Mouse (Mus musculus) liver, postnatal 0 days (tissue): Measurements from ENCODE around the gene Olfr1133.

Experiments
- CTCF ChIP-seq: sonication (generic); IDR thresholded peaks from 2 replicates; pipeline ENCODE4 v1.5.1; 2016; ENCODE audit warnings: antibody characterized with exemption, low read depth
- EP300 ChIP-seq: IDR thresholded peaks from 2 replicates; pipeline ENCODE4 v1.6.1; 2016; ENCODE audit warnings: antibody characterized with exemption, low read depth, mild to moderate bottlenecking

DNA sequence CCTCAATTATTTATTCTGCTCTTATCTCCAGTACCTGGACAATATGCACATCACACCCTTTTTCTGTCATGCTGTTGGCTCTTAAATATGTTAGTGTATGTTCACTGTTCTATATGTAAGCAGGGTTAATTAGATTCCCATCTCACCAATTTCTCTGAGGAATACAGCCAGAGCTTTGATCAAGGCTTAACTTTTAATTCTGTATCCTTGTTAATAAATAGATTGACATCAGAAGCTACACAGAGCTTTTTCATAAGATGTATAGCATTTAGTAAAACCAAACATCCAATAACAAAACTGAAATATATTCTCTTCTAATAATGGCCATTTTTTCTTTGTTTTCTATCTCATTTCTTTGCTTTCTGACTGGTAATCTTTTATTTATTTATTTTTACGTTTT is 26.4 kb upstream of the Olfr1133 start, which contains the start of gene Olfr1135:
- TF ChIP-seq CTCF (no peak), EP300 (no peak)
